Mouse (Mus musculus) granulocyte monocyte progenitor cell, adult 5-6 weeks (primary cell): ENCODE results near the gene Ctnna2. TPM values are rescaled to one million over a fixed set of nuclear protein-coding genes. Genes with fewer than 3 reads are reported as not detected.

ENCODE experiments used
- ATAC-seq: replicated peaks from 2 replicates; pipeline ENCODE4 v1.8.0; 2016; ENCODE audit warnings: mild to moderate bottlenecking, moderate TSS enrichment, inconsistent platforms; ENCODE audit not compliant: poor library complexity, severe bottlenecking
- total RNA-seq, 2 experiments: library from RNA; stranded (forward) in 1 of 2; stranded (reverse) in 1 of 2; fragments of 200-712, 200-1000 nt in 1 of 2; fragments of >200 nt in 1 of 2; fragmentation: Nextera tagmentation in 1 of 2; gene quantifications; 2 replicates each; pipeline ENCODE4 v1.2.3; 2014 to 2017

The Ctnna2 gene
- not detected in 2 replicates for total RNA-seq (2014; fragmentation: Nextera tagmentation)
- total RNA-seq (2017) = not detected in 2 replicates

- ATAC-seq = peak; percentile 50
These were observed at the start of gene Ctnna2 for GRCm38 (mm10) chr6:77979241-77979961. TSS of gene Ctnna2 (minus strand) at chr6:77979699.

GRCm38 (mm10) chr6:77980137-77981052 is 896 bp upstream of the Ctnna2 start:
- no peak for ATAC-seq

- ATAC-seq = no peak
These were observed 841 bp downstream of the Ctnna2 start for GRCm38 (mm10) chr6:77978476-77979240.

DNA sequence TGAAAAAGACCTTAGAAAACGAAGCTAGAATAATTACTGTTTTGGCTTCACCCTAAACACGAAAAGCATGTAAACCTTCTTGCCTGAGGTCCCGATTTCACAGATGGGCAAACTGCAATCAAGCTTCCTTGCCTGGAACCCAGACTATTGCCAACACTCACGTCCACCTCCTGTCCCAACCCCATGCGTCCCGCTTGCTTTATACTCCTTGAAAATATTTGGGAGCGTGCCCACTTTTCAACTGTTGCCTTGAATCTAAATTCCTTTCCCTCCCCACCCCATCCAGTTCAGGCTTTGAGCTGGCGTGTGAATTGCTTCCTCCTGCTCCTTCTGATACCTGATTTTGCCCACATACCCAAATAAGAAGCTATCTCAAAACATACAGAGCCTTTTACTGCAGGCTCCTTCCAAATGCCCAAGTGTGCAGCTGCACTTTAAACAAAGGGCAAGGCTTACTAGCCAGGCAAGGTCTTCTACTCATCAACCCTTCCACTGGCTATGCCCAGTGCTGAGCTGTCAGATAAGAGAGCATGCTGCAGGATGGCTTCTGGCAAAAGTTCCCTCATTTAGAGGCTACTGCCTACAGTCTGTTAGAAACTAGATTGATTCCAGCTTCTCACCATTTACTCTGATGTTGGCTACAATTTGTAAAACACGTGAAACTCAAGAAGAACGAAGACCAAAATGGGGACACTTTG is 8.8 kb downstream of the Ctnna2 start:
- ATAC-seq = no peak

DNA sequence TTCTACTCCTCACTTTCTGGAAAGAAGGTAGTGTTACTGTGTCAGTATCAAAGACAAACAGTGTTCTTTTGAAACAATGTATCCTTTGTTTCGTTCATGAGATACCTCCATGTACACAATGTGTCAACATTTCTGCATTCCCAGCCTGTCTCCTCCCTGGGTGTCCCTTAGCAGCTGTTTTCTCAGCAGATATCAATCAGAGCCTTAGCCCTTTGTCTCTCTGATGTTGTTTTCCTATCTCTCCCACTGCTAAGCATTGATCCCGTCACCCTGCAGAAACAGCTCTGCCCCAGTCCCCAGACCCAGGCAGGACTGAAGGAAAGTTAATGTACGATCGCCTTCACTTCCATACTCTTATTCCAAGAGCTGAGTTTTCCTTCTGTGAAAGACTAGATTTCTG is 9.7 kb downstream of the Ctnna2 start:
- ATAC-seq = no peak

GRCm38 (mm10) chr6:77962011-77962410 is 17.5 kb downstream of the Ctnna2 start:
- no peak for ATAC-seq

- no peak for ATAC-seq
These were observed 28.2 kb downstream of the Ctnna2 start for GRCm38 (mm10) chr6:77951276-77951675.

- no peak for ATAC-seq
These were observed 28.8 kb downstream of the Ctnna2 start for GRCm38 (mm10) chr6:77950690-77951089.

DNA sequence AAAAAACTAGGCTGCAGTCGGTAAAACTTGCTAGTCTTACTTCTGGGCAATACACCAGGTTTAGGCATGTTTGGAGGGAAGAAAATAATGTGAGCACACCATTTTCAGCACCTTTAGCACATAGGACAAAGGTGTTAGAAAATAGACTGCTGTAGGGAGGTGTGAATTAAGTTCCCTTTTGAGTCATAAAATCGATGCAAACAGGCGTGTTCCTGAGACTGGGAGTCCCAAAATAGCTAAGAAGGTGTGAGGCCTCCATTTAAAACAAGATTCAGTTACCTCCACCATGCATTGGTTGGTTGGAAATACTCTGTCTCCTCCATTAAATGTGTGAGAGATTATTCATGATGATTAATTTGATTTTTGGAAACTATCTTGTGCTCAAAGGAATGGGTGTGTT is 50.1 kb downstream of the Ctnna2 start:
- no peak for ATAC-seq

- no peak for ATAC-seq
These were observed 106.3 kb downstream of the Ctnna2 start for GRCm38 (mm10) chr6:77873150-77873549.

DNA sequence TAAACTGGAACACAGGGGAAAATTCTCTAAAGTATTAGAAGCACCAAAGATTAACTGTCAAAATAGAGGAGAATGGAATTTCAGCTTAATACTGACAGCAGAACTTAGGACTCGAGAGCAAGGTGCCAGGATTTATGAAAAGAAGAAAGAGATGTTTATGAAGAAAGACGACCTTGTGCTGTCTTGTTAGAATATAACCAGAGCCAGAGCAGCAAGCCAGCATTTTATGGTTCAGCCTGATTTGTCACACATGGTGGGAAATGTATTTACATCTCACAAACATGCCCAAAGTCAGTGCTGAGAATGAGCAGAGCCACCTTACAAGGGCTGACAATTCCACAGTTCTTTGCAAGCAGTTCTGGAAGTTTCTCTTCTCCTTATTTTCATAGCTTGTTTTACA is 110.2 kb downstream of the Ctnna2 start:
- no peak for ATAC-seq

DNA sequence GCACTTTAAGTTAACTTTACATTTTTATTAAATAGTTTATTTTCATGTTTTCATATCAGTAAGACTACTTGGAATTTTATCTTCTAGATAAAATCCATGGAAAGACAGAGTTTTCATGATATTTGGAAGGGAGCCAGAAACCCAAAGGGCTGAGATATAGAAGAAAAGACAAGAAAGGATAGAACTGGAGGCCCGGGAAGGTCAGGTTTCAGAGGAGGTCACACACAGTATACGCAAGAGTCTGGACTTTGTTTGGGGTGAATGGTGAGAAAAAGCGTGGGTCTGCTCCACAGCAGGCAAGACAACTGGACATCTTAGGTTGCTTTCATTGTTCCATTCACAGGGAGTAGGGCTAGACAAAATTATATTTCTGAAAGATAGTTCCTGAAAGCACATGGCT is 111.4 kb downstream of the Ctnna2 start:
- no peak for ATAC-seq

- ATAC-seq = no peak
These were observed 116.1 kb downstream of the Ctnna2 start for GRCm38 (mm10) chr6:77863379-77863778.

DNA sequence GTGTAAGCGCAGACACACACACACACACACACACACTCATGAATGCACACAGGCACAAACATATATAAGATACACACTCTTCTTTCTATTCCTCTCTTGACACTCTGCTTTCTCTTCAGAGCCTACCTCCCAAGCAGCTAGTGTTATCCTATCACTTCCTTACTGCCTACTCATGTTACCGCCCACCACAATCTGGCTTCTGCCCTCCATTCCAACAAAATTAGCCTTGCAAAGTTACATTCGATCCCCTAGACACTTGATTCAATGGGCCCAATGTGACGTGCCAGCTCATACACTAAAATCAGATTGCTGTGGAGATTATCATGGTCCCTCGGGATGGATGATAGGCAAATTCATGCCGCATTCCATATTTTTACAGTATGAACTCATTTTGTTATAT is 116.7 kb downstream of the Ctnna2 start:
- no peak for ATAC-seq

DNA sequence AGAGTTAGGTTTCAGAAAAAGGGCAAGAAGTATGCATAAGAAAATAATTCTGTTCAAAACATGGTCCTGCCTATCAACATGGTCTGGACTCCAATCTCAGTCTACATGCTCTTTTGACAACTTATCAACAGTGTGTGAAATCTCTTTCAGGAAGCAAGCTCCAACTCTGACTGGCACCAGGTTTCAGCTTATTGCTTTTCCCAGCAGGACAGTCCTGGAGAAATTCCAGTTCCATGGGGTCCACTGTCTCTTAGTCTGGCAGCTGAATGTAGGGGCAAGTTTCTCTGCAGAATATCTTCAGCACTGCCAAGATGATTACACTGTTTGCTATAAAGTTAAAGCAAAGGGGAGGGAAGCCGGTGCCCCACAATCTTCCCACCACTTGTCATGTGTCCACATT is 130.1 kb downstream of the Ctnna2 start:
- ATAC-seq = no peak

DNA sequence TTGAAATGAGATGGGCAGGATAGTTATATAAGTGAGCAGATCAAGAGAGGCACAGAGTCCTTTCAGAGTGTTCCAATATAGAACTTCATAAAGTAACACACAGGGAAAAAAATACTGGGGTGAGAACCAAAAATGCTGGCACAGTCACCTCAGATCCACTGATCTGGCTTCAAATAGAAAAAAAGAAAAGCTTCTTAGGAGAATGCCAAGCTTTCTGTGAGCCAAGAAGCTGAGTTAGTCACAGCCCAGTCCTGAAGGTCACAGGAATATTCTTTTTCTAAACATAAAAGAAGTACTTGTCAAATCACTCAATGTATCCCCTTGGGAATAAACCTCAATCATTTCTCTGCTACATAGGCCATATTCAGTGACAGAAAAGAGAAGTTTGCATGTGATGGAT is 130.7 kb downstream of the Ctnna2 start:
- ATAC-seq = no peak

DNA sequence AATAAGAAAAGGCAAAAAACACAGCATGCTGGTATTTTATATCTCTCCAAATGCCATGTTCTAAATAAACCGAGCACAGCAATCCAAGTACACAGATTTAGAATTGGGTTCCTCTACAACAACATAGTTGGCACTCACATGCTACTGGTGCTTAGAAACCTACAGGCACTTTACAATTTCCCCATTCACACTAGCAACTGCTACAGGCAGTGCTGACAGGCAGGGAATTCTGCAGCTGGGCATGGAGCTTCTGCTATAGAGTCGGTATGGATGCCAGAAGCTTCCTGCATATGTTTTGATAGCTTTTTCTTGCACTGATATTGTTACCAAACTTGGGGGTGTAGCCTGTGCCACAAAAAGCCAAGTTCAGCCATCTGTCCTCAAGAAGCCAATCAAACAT is 131.8 kb downstream of the Ctnna2 start:
- no peak for ATAC-seq

DNA sequence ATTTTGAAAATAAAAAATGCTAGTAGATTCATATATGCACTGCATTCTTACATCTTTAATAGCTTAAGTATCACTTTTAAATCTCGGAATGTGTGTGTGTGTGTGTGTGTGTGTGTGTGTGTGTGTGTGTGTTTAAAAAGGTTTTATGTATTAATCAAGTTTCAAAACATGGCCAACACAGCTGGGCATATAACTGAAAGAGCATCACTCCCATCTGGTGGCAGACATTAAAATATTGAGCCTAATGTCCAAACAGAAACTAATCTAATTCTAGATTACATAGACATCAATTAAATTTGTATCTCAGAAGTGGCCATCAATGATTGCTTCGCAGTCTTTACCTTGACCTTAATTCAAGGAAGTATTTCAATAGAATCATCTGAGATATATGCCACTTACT is 140.4 kb downstream of the Ctnna2 start:
- no peak for ATAC-seq

DNA sequence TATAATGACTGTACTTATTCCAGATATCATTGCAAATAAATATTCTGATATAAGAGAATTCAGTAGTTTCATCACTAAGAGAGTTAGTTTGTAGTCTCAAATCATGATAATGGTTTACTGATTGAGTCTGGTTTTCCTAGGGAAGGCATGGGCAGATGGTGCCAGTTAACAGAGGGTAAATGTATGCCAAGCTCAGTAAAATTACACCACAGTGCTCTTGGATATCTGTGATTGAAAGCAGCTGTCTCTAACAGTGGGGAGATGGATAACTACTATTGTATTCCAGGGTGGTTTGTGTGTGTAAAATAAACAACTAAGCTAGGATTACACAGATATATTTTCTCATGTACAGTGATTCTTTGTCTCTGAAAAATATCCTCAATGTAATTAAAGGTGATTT is 140.8 kb downstream of the Ctnna2 start:
- no peak for ATAC-seq

DNA sequence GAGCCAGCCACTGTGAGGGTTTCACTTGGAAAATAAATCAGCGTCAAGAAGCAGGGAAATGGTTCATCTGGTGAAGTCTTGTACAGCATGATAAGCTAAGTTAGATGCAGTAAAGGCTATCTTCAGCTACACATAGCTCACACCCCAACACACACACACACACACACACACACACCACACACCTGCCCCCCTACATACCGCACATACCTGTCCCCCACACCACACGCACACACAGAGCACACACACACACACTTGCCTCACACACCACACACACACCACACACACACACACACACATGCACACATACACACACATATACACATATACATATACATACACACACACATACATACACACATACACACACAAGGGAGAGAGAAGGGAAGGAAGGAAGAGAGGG is 142.0 kb downstream of the Ctnna2 start:
- ATAC-seq = no peak
